In genomic region chr5:113092406-113092805, GRCm38 (mm10) we compare ENCODE assay signal across 23 mouse cellular contexts. TPM values are rescaled to one million over a fixed set of nuclear protein-coding genes. Genes with fewer than 3 reads are reported as not detected.
"Had no signal": no experiment of that assay in that cellular context is flagged by ENCODE, and none has a peak within 500 bp of the region (broad histone marks: within the 10 kb centered on the region; RNA-seq: fewer than 3 reads in every experiment).

No protein-coding gene starts in this region.

- H3K4me2 ChIP-seq: limb, embryonic 15.5 days; liver, embryonic 12.5 days; lung, embryonic 15.5 days; midbrain, embryonic 12.5 days; neural tube, embryonic 13.5 days; stomach, embryonic 15.5 days had no signal

- DNase-seq: layer of hippocampus, postnatal 36 days; lung, postnatal 14 days; right cerebral cortex, postnatal 14 days; thymus, adult 2 months; thymus, postnatal 25 days had no signal

- H3K27me3 ChIP-seq: limb, embryonic 15.5 days; liver, embryonic 12.5 days; lung, embryonic 15.5 days; midbrain, embryonic 12.5 days; neural tube, embryonic 13.5 days; stomach, embryonic 15.5 days had no signal

- H3K9me3 ChIP-seq: limb, embryonic 15.5 days; liver, embryonic 12.5 days; lung, embryonic 15.5 days; midbrain, embryonic 12.5 days; neural tube, embryonic 13.5 days; stomach, embryonic 15.5 days had no signal

- H3K9ac ChIP-seq: limb, embryonic 15.5 days; liver, embryonic 12.5 days; lung, embryonic 15.5 days; midbrain, embryonic 12.5 days; neural tube, embryonic 13.5 days; stomach, embryonic 15.5 days had no signal

- ATAC-seq: intestine, embryonic 16.5 days; liver, embryonic 12.5 days; midbrain, embryonic 16.5 days had no signal

- H3K36me3 ChIP-seq: midbrain, embryonic 12.5 days; neural tube, embryonic 13.5 days had no signal

- H3K4me1 ChIP-seq: liver, embryonic 12.5 days; midbrain, embryonic 12.5 days; stomach, embryonic 15.5 days had no signal

- H3K27ac ChIP-seq: limb, embryonic 15.5 days; liver, embryonic 12.5 days; lung, embryonic 15.5 days; macrophage; midbrain, embryonic 12.5 days; neural tube, embryonic 13.5 days; stomach, embryonic 15.5 days had no signal

- H3K4me3 ChIP-seq: limb, embryonic 15.5 days; liver, embryonic 12.5 days; lung, embryonic 15.5 days; midbrain, embryonic 12.5 days; neural tube, embryonic 13.5 days; stomach, embryonic 15.5 days had no signal

RNA-seq across cellular contexts. Expression of gene Crybb3, which starts 11.0 kb away (rescaled TPM):
- total RNA-seq: megakaryocyte-erythroid progenitor cell, adult 5-6 weeks had no signal
- polyA plus RNA-seq: liver, embryonic 12.5 days; liver, embryonic 16.5 days; macrophage had no signal

RNA-seq across cellular contexts. Expression of gene Crybb2, which starts 22.5 kb away (rescaled TPM):
- total RNA-seq: layer of hippocampus, adult 8-10 months; layer of hippocampus, postnatal 36 days; left cerebral cortex, adult 8-10 months; left cerebral cortex, postnatal 25 days; megakaryocyte-erythroid progenitor cell, adult 5-6 weeks had no signal
- polyA plus RNA-seq: intestine, embryonic 16.5 days; limb, embryonic 11.5 days; limb, embryonic 15.5 days; liver, embryonic 12.5 days; liver, embryonic 16.5 days; lung, embryonic 15.5 days; macrophage; midbrain, embryonic 12.5 days; midbrain, embryonic 16.5 days; neural tube, embryonic 13.5 days; spleen, adult 2 months; stomach, embryonic 15.5 days; testis, adult 2 months; urinary bladder, adult 2 months had no signal
